Mouse (Mus musculus) granulocyte monocyte progenitor cell, adult 5-6 weeks (primary cell): ENCODE data around the gene Tmpo. TPM values are rescaled to one million over a fixed set of nuclear protein-coding genes. Genes with fewer than 3 reads are reported as not detected.
A peak's percentile ranks its signal among the peaks of the same experiment; 100 is the strongest.

Source experiments
- ATAC-seq: replicated peaks from 2 replicates; pipeline ENCODE4 v1.8.0; 2016; ENCODE audit warnings: mild to moderate bottlenecking, moderate TSS enrichment, inconsistent platforms; ENCODE audit not compliant: poor library complexity, severe bottlenecking
- total RNA-seq, 2 experiments: library from RNA; stranded (forward) in 1 of 2; stranded (reverse) in 1 of 2; fragments of 200-712, 200-1000 nt in 1 of 2; fragments of >200 nt in 1 of 2; fragmentation: Nextera tagmentation in 1 of 2; gene quantifications; 2 replicates each; pipeline ENCODE4 v1.2.3; 2014 to 2017

Tmpo gene
- total RNA-seq, 2 experiments from 2014 or later = 186 to 339 TPM

GRCm38 (mm10) chr10:91162511-91163163 is 18.5 kb downstream of the Tmpo start:
- no peak for ATAC-seq

DNA sequence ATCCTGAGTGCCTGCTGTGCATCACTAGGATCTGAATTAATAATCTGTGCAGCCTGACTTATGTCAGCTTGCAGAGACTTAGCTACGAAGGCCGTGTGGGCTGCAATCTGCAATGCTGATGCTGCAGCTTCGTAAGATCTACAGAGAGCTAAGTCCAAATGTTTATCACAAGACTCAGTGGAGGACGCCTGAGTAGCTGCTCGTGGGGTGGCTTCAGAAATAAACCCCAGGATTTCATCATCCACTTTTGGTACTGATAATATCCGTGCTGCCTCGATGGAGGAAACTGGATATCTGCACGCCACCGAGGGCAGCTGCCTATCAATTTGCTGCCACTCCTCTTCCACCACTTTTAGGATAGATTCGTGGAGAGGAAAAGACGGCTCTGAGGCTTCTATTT is 19.0 kb downstream of the Tmpo start:
- no peak for ATAC-seq

- ATAC-seq = no peak
Observed at GRCm38 (mm10) chr10:91161006-91161405, 20.1 kb downstream of the Tmpo start.

DNA sequence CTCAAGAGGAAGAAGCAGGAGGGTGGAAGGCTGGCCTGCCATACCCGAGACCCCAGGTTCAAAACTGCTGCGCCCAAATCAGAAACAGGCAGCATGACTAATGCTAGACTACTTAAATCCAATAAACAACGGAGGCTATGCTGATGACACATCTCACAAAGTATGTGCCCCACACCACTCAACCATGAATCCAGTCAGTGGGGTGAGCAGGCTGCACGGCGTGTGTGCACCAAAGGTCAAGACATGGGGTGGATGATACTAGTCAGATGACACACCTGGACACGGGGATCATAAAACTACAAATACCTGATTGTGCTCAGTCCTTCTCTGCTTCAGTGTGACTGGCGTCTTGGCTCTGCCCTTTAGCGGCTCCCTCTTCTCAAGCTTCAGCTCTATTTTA is 22.7 kb downstream of the Tmpo start:
- no peak for ATAC-seq

- no peak for ATAC-seq
Observed at GRCm38 (mm10) chr10:91156338-91156737, 24.8 kb downstream of the Tmpo start.

DNA sequence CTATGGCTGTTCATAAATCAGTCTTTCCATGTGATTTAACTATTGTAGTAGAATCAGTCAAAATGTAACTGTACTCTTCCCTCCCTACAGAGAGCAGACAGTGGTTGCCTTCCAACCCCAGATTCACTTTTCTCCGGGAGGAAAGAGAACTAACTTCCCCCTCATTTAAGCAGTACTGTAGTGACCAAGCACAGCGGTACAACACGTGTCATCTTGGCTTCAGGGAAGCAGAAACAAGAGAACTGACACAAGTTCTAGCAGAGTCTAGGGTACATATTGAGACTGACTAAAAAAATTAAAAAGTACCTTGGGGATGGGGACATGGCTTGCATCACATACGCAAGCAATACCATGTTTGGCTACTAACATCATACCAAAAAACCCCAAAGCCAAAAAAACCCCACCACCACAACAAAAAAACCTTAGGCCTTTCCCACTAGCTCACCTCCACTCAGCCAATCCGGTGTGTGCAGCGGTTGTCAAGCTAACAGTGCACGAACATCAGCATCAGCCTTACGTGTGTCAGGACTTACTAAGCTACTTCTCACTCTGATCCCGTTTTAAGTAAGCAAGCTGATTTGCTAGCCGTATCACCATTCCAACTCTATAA is 27.1 kb downstream of the Tmpo start:
- no peak for ATAC-seq

DNA sequence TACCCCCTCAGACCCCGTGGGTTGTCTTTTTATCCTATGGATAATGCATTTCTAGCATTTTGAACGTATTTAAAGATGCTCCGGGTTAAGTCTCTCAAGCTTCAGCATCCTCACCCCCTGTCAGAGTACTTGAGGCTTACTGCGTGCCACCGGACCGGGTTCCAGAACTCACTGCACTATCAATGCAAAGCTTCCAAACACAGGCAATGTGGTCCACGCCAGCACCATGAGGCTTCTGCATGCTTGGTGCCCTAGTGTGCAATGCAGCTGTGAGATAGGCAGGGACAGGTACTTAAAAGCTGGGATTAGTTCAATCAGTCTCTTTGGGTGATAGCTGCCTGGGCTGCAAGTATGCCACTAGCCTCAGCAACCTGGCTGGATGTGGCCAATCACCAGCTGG is 35.7 kb downstream of the Tmpo start:
- no peak for ATAC-seq

GRCm38 (mm10) chr10:91143313-91144230 is 37.5 kb downstream of the Tmpo start:
- peak; percentile 17 for ATAC-seq

DNA sequence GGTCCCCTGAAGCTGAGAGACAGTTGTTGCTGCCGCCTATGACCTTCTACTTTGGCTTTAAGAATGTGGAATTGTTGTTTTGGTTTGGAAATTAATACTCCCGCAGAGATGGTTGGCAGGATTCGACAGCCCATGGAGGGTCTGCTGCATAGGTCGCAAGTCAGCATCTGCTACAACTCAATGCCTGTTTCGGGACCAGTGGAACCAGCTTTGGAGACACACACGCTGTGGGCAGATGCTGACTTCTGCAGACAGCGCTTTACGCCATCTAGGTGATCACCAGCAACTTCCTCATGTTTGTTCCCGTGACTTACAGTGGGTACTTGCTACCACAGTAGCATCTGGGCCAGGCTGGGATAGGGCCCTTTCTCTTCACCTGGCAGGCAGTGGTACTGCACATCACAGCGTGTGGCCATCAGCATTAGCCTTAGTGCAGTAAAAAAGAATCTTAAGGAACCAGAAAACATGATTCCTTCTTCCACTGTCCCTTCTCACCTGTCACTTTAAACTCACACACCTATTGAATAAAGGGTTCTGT is 38.4 kb downstream of the Tmpo start:
- peak; percentile 60 for ATAC-seq

DNA sequence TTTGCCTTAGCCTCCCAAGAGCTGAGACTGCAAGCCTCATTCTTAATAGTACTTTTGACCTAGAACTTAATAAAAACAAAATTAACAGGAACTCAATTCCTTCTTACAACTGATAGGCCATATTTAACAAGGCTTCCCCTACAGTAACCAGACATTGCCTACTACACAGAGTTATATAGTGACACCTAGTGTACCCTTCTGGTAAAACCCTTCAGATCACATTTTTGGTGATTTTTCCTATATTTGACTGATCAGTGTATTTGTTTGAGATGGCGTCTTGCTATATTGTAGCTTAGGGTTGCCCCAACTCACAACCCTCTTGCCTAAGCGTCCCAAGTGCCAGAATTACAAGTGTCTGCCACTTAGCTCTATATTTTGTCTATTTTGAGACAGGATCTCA is 39.6 kb downstream of the Tmpo start:
- ATAC-seq = peak; percentile 43

GRCm38 (mm10) chr10:91139148-91139766 is 41.9 kb downstream of the Tmpo start:
- no peak for ATAC-seq

GRCm38 (mm10) chr10:91138317-91138716 is 42.8 kb downstream of the Tmpo start:
- ATAC-seq = peak; percentile 84

DNA sequence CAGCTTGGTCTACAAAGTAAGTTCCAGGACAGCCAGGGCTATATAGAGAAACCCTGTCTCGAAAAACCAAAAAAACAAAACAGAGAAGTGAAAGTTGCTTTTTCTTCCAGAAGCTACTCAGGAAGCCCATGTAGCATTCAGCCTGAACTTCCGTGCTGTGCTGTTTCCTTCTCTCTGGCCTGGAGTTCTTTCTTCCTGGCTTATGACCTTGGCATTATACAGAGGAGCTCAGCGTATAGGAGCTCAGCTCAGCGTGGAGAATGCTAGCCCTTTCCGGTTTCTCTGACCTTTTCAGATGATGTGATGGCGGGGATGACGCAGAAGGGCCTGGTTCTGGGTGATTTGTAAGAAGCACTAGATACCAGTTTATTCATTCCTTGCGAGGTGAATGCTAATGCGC is 43.7 kb downstream of the Tmpo start:
- ATAC-seq = peak; percentile 78

- no peak for ATAC-seq
Observed at GRCm38 (mm10) chr10:91135302-91135972, 45.7 kb downstream of the Tmpo start.

- no peak for ATAC-seq
Observed at GRCm38 (mm10) chr10:91131565-91131964, 49.5 kb downstream of the Tmpo start.

- no peak for ATAC-seq
Observed at GRCm38 (mm10) chr10:91130792-91131191, 50.3 kb downstream of the Tmpo start.

DNA sequence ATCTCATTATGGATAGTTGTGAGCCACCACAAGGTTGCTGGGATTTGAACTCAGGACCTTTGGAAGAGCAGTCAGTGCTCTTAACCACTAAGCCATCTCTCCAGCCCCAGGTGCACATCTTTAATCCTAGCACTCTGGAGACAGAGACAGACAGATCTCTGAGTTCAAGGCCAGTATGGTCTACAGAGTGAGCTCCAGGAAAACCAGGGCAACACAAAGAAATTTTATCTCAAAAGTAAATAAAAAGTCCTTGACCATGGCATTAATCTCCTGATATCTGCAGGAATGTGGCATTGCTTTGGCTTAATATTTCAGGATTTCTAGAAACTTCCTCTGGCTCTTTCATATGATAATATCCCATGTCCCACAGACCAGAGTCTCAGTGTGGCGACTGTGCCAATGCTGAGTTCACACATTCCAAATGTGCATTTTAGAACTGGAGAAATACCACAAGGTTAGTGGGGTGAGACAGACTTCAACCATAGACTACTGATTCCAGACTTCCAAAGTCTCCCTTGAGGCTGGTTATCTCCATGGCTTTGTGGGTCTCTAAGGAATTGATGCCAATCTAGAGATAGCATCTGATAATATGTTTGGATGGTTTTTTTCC is 52.5 kb downstream of the Tmpo start:
- ATAC-seq = no peak

DNA sequence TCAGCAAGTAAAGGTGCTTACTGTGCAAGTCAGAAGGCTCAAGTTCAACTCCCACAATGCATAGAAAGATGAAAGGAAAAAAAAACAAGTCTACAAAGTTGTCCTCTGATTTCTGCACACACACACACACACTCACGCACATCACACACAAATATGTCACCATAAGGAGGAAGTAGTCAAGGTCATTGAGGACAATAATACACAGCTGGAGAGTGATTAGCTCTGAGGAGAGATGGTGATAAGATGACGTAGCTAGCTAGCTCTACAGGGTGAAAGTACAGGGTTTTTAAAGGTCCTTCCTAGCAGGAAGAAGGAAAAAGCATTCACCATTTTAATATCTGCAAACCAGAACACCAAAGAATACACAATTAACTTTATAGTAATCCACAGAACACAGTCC is 53.7 kb downstream of the Tmpo start:
- ATAC-seq = no peak

- ATAC-seq = no peak
Observed at GRCm38 (mm10) chr10:91126618-91127355, 54.3 kb downstream of the Tmpo start.
